Mouse (Mus musculus): ENCODE data around the gene Hist1h3i.

DNA sequence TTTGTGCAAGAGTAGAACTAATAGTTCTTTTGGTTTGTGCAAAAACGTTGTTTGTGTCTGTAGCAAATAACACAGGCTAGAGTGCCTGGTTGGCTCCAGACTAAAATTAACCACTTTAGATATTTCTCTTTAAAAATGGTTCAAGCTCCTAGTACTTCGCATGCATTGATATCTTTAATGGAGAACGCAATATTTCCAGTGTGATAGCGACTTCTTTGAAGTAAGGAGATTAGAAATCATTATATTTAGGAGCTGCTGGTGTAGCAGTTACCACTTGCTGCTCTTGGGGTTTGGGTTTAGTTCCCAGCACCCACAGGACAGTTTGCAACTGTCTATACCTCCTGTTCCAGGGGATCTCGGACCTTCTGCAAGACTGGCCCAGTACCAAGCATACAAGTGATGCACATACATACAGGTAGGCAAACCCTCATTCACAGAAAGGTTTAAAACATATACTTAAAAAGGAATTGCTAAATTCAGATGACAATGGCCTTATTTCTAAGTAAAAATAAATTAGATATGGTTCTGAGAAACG, 2.1 kb downstream of the Hist1h3i start:
- TF ChIP-seq CTCF (IDR thresholded peaks at IDR 0.05; ENCODE audit: low read depth) (no peak), EP300 (IDR thresholded peaks at IDR 0.05; ENCODE audit: low read depth) (no peak)
